8 mouse cellular contexts compared by ENCODE assay signal in genomic region chr8:106432954-106433570, GRCm38 (mm10). TPM values are rescaled to one million over a fixed set of nuclear protein-coding genes. Genes with fewer than 3 reads are reported as not detected.
DNase-seq lines count a peak whose midpoint lies in the region; ATAC-seq lines count a peak whose summit lies in the region.

No protein-coding gene starts in this region.

- DNase-seq in MEL-GATA-1-ER (ENCODE audit: extremely low read depth, low read depth) = peak; percentile 32
- peak; percentile 73 for DNase-seq in cerebellum, adult 9-10 months
- DNase-seq in frontal cortex, adult 2 months (ENCODE audit: extremely low spot score in 1 of 2, low spot score in 1 of 2) = peak; percentile 49 to 94
- peak; percentile 93 for DNase-seq in hindbrain, embryonic 11.5 days (ENCODE audit: low spot score)
- DNase-seq in layer of hippocampus, postnatal 10 days (ENCODE audit: low spot score in 2 of 2) = peak; percentile 90 to 93
- DNase-seq in lung, postnatal 14 days = peak; percentile 91
- peak; percentile 59 for DNase-seq in retina, adult 2 months (ENCODE audit: low read depth, low spot score)
- DNase-seq in thymus, postnatal 36 days = peak; percentile 60 to 68

- no peak overlapping the region for H3K27ac ChIP-seq in hindbrain, embryonic 11.5 days (ENCODE audit: low read depth, low read length)

- no peaks in the 10 kb centered on the region for H3K4me1 ChIP-seq in hindbrain, embryonic 11.5 days (replicated peaks; ENCODE audit: control insufficient read depth, insufficient read depth, low read length)

- WGBS in hindbrain, embryonic 11.5 days = 14% methylated on average over 20 of the region's 20 CpGs

- H3K9me3 ChIP-seq in hindbrain, embryonic 11.5 days (ENCODE audit: control insufficient read depth, low read length) = no peaks in the 10 kb centered on the region

- no peak for ATAC-seq in hindbrain, embryonic 11.5 days (ENCODE audit: low FRiP score)

- no peaks in the 10 kb centered on the region; the same call in 1 of the 2 replicates for H3K27me3 ChIP-seq in hindbrain, embryonic 11.5 days (ENCODE audit: control insufficient read depth, insufficient read depth, low read length)

- peak overlapping the region; percentile 37 for H3K4me2 ChIP-seq in hindbrain, embryonic 11.5 days (replicated peaks; ENCODE audit: low read depth, low read length)

- H3K9ac ChIP-seq in hindbrain, embryonic 11.5 days (ENCODE audit: low read depth, low read length) = 0 out of 2 replicates have a peak overlapping the region, but pooled peaks have one; percentile 52

- H3K4me3 ChIP-seq in hindbrain, embryonic 11.5 days (ENCODE audit: low read depth, low read length) = peak overlapping the region; percentile 26; the same call in 1 of the 2 replicates

- no peaks in the 10 kb centered on the region for H3K36me3 ChIP-seq in hindbrain, embryonic 11.5 days (ENCODE audit: control insufficient read depth, insufficient read depth, low read length)

RNA-seq across cellular contexts. Expression of gene Zfp90, which starts 17.9 kb away (rescaled TPM):
- 13.0 and 14.0 TPM in 2 replicates for polyA plus RNA-seq in frontal cortex, adult 2 months (2012; rRNA removed)
- 31.4 and 34.1 TPM in 2 replicates for polyA plus RNA-seq in hindbrain, embryonic 11.5 days (2014; fragmentation: Nextera tagmentation; extraction: Ambion mirVana)
- 10 to 100 TPM; 20.2 to 21.5 TPM for total RNA-seq in layer of hippocampus, postnatal 10 days (2021)

Comparison
In these comparisons a context has a peak if more than half of its experiments do, and no peak if none do; other contexts are left out.
1. DNase-seq: peak in every context shown above with its lines; median percentile 93 in hindbrain, embryonic 11.5 days; 92 in layer of hippocampus, postnatal 10 days; 91 in lung, postnatal 14 days; 73 in cerebellum, adult 9-10 months; 72 in frontal cortex, adult 2 months; 64 in thymus, postnatal 36 days; 59 in retina, adult 2 months; 32 in MEL-GATA-1-ER.